Mouse (Mus musculus) ovary, adult 18-20 months (tissue): Measurements from ENCODE around the gene Pcsk5.

Experiments used
- DNase-seq: peaks from one replicate; pipeline ENCODE4 v3.0.0; 2022; ENCODE audit warnings: low spot score, mixed read lengths

The Pcsk5 gene

GRCm38 (mm10) chr19:17572315-17572714 is 265.1 kb downstream of the Pcsk5 start:
- DNase-seq = no peak

DNA sequence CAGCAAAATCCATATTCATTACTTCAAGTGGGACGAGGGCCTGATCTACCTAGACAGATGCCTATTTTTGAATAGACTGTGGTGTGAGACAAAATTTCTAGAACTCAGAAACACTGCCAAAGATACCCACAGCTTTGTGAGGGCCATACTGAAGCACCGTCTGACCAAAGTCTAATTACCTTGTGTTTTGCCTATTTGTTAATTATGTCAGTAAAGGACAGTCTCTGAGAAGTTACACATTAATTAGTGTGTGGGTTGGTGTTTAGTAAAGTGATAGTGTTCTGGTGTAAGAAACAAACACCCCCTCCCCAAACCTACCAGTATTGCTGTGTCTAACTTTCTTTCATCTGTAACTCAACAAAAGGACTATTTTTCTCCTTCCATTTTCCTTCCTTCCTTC is 266.5 kb downstream of the Pcsk5 start:
- DNase-seq = no peak

DNA sequence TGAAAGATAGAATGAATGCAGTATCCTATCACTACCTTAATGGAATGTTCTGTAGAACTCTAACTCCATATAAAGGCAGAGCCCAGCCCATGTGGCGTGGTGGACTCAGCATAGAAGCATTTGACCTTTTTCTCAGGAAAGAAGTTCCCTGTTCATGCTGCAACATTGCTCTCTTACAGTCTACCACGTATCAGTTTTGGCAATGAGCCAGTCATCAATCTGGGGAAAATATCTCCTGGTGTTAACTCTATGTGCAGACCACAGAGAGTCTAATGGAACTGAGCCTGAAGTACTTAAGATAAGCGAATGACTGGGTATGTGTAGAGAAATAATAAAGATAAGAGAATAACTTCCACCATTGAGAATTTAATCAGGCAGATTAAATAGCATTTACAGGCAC is 270.2 kb downstream of the Pcsk5 start:
- DNase-seq = no peak

GRCm38 (mm10) chr19:17566097-17566496 is 271.3 kb downstream of the Pcsk5 start:
- DNase-seq = no peak

DNA sequence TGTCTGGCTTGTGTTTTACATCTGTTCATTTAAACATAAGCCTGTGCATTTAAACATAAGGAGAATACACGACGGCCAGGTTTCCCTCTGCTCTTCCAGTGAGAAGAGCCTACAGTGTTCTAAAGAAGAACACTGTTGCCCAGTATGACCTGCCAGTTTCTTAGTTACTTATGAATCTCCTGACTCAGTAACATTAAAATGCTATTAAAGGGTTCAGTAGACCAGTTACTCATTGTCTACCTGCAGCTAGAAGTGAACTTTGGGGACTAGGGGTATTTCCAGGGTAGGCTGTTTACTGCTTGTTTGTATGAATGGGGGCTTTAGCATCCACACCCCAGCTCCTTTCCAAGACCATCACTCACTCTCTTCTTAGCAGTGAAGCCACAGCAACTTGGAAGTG is 278.7 kb downstream of the Pcsk5 start:
- DNase-seq = no peak

DNA sequence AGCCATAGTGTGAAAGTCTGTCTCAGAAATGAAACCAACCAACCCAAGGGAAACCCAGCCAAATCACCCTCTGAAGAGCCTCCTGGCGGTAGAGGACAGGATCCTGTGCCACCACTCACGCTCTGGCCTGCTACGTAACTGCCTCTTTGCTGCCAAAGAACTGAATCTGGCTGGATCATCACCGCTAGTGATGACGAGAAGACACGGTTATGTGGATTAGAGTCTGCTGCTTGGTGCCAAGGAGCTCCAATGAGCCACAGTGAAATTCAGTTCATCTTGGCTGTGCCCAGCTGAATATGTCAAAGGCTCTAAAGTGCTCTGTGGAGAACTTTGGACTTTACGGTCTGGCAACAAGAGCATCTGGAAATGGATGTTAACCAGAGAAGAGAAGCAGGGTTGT is 282.3 kb downstream of the Pcsk5 start:
- no peak for DNase-seq

- no peak for DNase-seq
Observed at GRCm38 (mm10) chr19:17554571-17554970, 282.9 kb downstream of the Pcsk5 start.

DNA sequence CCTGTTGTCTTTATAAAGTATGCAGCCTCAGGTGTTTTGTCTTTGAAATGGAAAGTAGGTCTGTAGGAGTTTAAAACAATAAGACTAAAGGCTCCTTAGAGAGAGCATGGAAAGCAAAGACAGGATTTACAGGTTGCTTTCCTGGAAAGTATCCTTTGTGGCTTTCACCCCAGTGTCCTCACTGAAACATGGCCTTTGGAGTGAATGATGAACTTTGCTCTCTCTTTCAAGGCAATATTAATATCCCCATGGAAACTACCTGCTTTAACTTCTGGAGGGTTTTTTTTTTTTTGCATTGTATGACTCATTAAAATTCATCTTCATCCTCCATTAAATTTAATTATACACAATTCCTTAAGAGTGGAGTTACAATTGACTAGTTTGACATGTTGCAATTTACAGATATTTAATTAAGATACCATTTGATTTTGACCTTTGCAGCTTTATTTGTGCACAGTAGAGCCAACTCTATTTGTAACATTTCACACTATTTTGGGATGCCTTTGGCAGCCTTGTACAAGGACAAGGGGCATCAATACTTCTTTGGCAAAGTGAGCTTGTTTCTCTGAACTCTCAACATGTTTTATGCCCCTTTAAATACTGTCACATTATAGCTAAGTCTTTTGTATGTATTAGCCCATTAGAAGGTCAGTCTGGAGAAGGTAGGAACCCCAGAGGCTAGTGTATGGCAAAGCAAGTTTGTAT is 283.9 kb downstream of the Pcsk5 start:
- DNase-seq = no peak

DNA sequence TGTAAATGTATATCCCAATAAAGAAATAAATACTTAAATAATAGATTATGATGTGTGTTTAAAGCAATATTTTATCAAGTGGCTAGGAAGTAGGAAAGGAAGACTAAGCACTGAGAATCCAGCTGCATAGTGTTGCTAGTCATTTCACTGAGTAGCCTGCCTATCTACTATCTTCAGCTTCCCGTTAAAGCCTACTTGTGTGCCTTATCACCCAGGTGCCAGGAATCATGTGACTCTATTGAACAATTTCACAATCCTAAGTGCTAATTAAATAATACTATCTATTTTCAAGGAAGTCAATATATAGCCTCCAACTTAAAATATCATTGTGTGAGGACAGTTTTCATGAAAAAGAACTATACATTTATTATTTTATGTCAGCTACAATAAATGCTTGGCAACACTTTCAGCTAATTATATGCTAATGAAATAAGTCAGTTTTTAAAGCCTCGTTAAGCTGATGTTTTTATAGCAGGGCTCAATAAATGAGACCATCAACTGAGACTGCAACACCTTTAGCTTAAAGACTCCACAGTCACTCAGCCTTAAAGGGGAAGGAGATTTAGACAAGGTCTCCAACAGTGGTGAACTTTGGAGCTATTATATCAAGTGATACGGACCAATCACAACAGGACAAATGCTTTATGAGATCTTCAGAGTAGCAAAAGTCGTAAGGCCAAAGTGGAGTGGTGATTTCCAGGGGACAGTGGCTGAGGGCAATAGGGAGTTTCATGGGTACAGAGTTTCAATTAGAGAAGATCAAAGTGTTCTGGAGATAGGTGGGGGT is 308.5 kb downstream of the Pcsk5 start:
- DNase-seq = no peak

DNA sequence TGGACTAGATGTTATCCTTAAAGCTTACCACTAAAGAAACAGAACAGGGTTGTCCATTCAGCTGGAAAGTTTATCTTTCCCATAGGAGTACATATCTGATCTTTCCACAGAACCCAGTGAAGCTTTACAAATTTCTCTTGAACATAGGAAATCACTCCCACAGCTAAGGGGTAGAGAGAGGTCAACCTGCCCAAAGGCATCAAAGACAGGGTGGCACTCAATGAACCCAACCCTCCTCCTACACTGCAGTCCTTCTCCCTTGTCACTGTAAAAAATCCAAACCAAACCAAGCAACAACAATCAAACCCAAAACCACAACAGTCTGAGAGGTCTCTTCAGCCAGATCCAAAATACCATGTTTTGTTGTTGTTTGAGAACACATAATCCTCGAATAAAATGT is 311.9 kb downstream of the Pcsk5 start:
- DNase-seq = no peak

- DNase-seq = no peak
Observed at GRCm38 (mm10) chr19:17514456-17514855, 323.0 kb downstream of the Pcsk5 start.

DNA sequence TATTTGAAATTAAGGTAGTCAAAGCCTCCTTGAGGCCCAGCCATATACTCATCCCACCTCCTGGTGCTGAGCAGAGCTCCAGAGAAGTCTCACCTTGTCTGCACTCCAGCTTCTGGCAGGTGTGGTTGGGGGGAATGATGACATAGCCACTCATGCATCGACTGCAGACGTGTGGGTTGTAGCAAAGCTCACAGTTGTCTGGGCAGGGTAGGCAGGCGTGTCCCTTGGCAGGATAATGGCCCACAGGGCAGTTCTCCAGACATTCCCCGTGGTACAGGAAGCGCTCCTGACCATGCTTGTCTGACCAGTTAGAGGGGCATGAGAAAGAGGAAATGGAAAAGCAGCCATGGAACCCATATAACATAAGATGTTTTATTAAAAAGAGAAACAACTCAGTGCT is 326.1 kb downstream of the Pcsk5 start:
- DNase-seq = no peak

DNA sequence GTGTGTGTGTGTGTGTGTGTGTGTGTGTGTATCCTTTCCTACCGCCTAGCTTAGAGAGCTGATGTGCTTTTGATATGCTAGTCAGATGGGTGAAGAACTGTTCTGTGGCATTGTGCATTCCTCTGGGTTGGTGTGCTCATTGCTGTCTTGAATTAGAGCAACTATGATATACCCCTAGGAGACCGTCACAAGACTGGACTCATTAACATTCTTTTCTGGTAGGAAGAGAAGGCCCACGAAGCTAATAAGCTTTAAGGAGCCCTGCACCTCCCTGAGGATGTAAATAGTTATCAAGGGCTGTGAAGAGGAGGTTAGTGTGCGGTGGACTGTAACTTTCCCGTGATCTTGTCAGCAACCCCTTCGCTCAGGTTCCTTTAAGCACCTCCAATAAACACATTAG is 333.2 kb downstream of the Pcsk5 start:
- DNase-seq = no peak

- no peak for DNase-seq
Observed at GRCm38 (mm10) chr19:17498586-17499235, 338.7 kb downstream of the Pcsk5 start.

- no peak for DNase-seq
Observed at GRCm38 (mm10) chr19:17496131-17496530, 341.3 kb downstream of the Pcsk5 start.

- no peak for DNase-seq
Observed at GRCm38 (mm10) chr19:17491822-17492544, 345.4 kb downstream of the Pcsk5 start.

DNA sequence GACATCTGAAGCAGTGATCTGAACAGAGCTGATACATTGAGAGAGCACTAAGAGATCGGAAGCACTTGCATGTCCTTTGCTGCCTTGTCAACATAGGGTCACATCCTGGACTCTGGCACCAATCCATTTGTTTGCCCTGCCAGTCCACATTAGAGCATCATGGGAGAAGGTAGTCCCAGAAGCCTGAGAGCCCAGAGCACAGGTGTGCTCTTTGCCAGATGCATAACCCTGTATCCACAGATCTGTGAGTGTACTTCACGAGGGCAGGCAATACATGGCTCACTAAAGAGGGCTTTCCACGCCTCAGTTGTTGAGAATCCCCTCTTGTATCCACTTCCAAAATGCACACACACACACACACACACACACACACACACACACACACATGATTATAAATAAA is 346.1 kb downstream of the Pcsk5 start:
- no peak for DNase-seq

- DNase-seq = no peak
Observed at GRCm38 (mm10) chr19:17489866-17490141, 347.6 kb downstream of the Pcsk5 start.

- no peak for DNase-seq
Observed at GRCm38 (mm10) chr19:17489041-17489865, 348.2 kb downstream of the Pcsk5 start.

DNA sequence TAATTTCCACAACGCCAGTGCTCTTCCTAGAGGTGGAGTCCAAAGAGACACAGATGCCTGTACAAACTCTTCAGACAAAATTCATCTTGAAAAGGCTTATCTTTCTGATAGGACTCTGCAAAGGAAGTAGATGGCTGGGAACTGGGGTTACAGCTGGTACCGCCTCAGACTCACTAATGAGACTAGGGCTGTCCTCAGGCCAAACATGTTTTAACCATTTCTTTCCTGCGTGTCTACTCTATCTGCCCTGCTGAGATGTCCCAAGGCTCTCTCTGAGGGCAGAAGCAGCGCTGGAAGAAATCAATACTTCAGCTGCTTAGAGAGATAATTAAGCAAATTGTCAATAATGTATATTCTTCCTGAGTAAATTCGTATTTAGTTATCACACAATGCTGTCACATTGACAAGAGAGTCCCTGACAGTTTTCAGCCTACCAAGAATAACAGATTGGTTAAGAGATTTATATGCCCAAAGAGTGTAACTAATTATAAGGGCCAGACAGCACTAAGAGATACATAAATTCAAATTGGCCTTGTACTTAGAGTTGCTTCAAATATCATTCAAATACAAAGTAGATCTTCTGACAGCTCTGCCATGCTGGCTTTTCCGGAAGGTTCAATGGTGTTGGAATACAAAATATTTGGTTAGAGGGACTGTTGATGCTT is 355.2 kb downstream of the Pcsk5 start:
- no peak for DNase-seq

DNA sequence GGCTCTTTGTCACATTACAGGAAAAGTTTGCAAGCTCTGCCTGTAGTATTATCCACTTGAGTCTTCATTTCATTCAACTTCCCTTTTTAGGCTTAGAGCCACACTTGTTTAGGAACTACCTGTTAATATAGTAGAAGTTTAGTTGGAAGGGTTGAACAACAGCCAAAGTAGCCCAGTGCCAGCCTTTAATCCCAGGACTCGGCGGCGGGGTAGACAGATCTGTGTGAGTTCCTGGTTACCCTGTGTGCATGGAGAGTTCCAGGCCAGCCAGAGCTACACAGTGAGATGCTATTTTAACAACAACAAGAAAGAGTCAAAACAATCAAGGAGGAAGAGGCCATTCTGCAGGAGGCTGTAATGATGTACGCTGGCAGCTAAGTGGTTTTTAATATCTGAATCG is 358.0 kb downstream of the Pcsk5 start:
- DNase-seq = no peak
